Mouse (Mus musculus): Measurements from ENCODE around the gene Hck.

Hck gene

GRCm38 (mm10) chr2:153108313-153109264 is at the start of gene Hck:
TSS of gene Hck (plus strand) at chr2:153108468.
- DNase-seq (ENCODE audit: low spot score in 2 of 2) = peak; percentile 52 to 64

- DNase-seq (ENCODE audit: low spot score in 2 of 2) = no peak
These were observed 48.1 kb upstream of the Hck start for GRCm38 (mm10) chr2:153060216-153060615.

GRCm38 (mm10) chr2:153063394-153063793 is 44.9 kb upstream of the Hck start:
- no peak for DNase-seq (ENCODE audit: low spot score in 2 of 2)

- no peak for DNase-seq (ENCODE audit: low spot score in 2 of 2)
These were observed 43.9 kb upstream of the Hck start for GRCm38 (mm10) chr2:153064190-153064970.

GRCm38 (mm10) chr2:153065747-153066508 is 42.3 kb upstream of the Hck start, which contains the start of gene Ccm2l:
TSS of gene Ccm2l (plus strand) at chr2:153065955.
- no peak for DNase-seq (ENCODE audit: low spot score in 2 of 2)

GRCm38 (mm10) chr2:153066991-153067390 is 41.3 kb upstream of the Hck start:
- no peak for DNase-seq (ENCODE audit: low spot score in 2 of 2)

- no peak for DNase-seq (ENCODE audit: low spot score in 2 of 2)
These were observed 37.3 kb upstream of the Hck start for GRCm38 (mm10) chr2:153070762-153071490.

- DNase-seq (ENCODE audit: low spot score in 2 of 2) = no peak
These were observed 36.6 kb upstream of the Hck start for GRCm38 (mm10) chr2:153071491-153072184.

GRCm38 (mm10) chr2:153074651-153075050 is 33.6 kb upstream of the Hck start:
- no peak for DNase-seq (ENCODE audit: low spot score in 2 of 2)

GRCm38 (mm10) chr2:153075961-153076360 is 32.3 kb upstream of the Hck start:
- no peak for DNase-seq (ENCODE audit: low spot score in 2 of 2)

- peak; percentile 39 to 63 for DNase-seq (ENCODE audit: low spot score in 2 of 2)
These were observed 27.3 kb upstream of the Hck start for GRCm38 (mm10) chr2:153080841-153081523.

- no peak for DNase-seq (ENCODE audit: low spot score in 2 of 2)
These were observed 26.4 kb upstream of the Hck start for GRCm38 (mm10) chr2:153081866-153082265.

GRCm38 (mm10) chr2:153083275-153083674 is 25.0 kb upstream of the Hck start:
- DNase-seq (ENCODE audit: low spot score in 2 of 2) = no peak

- DNase-seq (ENCODE audit: low spot score in 2 of 2) = no peak
These were observed 24.4 kb upstream of the Hck start for GRCm38 (mm10) chr2:153083824-153084223.

- no peak for DNase-seq (ENCODE audit: low spot score in 2 of 2)
These were observed 23.8 kb upstream of the Hck start for GRCm38 (mm10) chr2:153084261-153084976.

- DNase-seq (ENCODE audit: low spot score in 2 of 2) = no peak
These were observed 22.7 kb upstream of the Hck start for GRCm38 (mm10) chr2:153085556-153085955.

GRCm38 (mm10) chr2:153086166-153086565 is 22.1 kb upstream of the Hck start:
- DNase-seq (ENCODE audit: low spot score in 2 of 2) = no peak

GRCm38 (mm10) chr2:153087091-153087490 is 21.2 kb upstream of the Hck start:
- no peak for DNase-seq (ENCODE audit: low spot score in 2 of 2)

- DNase-seq (ENCODE audit: low spot score in 2 of 2) = no peak
These were observed 19.0 kb upstream of the Hck start for GRCm38 (mm10) chr2:153089316-153089715.

All from urinary bladder, adult 18-20 months (tissue).